Mouse (Mus musculus) MEL (cell line): ENCODE data around the gene Tmem251. TPM values are rescaled to one million over a fixed set of nuclear protein-coding genes. Genes with fewer than 3 reads are reported as not detected.

Experiments
- DNase-seq: peaks from one replicate; pipeline ENCODE4 v3.0.0; 2011; ENCODE audit warnings: low read depth, low spot score
- H3K27ac ChIP-seq: 2 replicates; pipeline ENCODE4 v1.5.1; 2012; ENCODE audit warnings: low read depth, mild to moderate bottlenecking, control low read depth, low read length, moderate library complexity; ENCODE audit not compliant: control insufficient read depth
- H3K27me3 ChIP-seq, 2 experiments: fragments of 150-350 bp in 1 of 2; sonication (generic) in 1 of 2; 2 replicates each; pipeline ENCODE4 v1.6.1; 2012; ENCODE audit warnings: low read length in 2 of 2, mild to moderate bottlenecking in 2 of 2, improper control_type of control experiment in 1 of 2, moderate library complexity in 1 of 2; ENCODE audit not compliant: insufficient read depth in 2 of 2, control insufficient read depth in 1 of 2
- H3K36me3 ChIP-seq, 2 experiments: 2 replicates each; pipeline ENCODE4 v1.6.1; 2012 to 2014; ENCODE audit warnings: low read length in 2 of 2, improper control_type of control experiment in 1 of 2, inconsistent platforms in 1 of 2, mild to moderate bottlenecking in 1 of 2; ENCODE audit not compliant: insufficient read depth in 2 of 2, control insufficient read depth in 1 of 2
- H3K4me1 ChIP-seq, 2 experiments: fragments of 150-350 bp in 1 of 2; sonication (generic) in 1 of 2; 2 replicates each; pipeline ENCODE4 v1.6.1; 2012; ENCODE audit warnings: low read length in 2 of 2, improper control_type of control experiment in 1 of 2, mild to moderate bottlenecking in 1 of 2; ENCODE audit not compliant: insufficient read depth in 2 of 2, control insufficient read depth in 1 of 2
- H3K4me3 ChIP-seq, 2 experiments: fragments of 150-350 bp in 1 of 2; sonication (generic) in 1 of 2; 2 replicates each; pipeline ENCODE4 v1.5.1; 2012; ENCODE audit warnings: low read depth in 2 of 2, low read length in 2 of 2, mild to moderate bottlenecking in 2 of 2, moderate library complexity in 2 of 2, control low read depth in 1 of 2, improper control_type of control experiment in 1 of 2; ENCODE audit not compliant: control insufficient read depth in 1 of 2, insufficient read depth in 1 of 2
- H3K79me2 ChIP-seq: 2 replicates; pipeline ENCODE4 v1.6.1; 2012; ENCODE audit warnings: mild to moderate bottlenecking, low read length, moderate library complexity; ENCODE audit not compliant: control insufficient read depth, poor library complexity, insufficient read depth
- H3K9ac ChIP-seq: 2 replicates; pipeline ENCODE4 v1.6.1; 2012; ENCODE audit warnings: low read depth, mild to moderate bottlenecking, control low read depth, low read length, moderate library complexity; ENCODE audit not compliant: control insufficient read depth, poor library complexity, severe bottlenecking
- H3K9me3 ChIP-seq: fragments of 150-350 bp; sonication (generic); replicated peaks from 2 replicates; pipeline ENCODE4 v1.6.1; 2012; ENCODE audit warnings: mild to moderate bottlenecking, low read length, improper control_type of control experiment, moderate library complexity; ENCODE audit not compliant: insufficient read depth
- BHLHE40 ChIP-seq: IDR thresholded peaks from 2 replicates; pipeline ENCODE4 v1.6.1; 2012; ENCODE audit warnings: low read depth, mild to moderate bottlenecking, inconsistent platforms, low read length, improper control_type of control experiment, borderline replicate concordance
- CHD1 ChIP-seq: IDR thresholded peaks from 2 replicates; pipeline ENCODE4 v1.6.1; 2012; ENCODE audit warnings: low read depth, mild to moderate bottlenecking, inconsistent platforms, low read length, improper control_type of control experiment
- CTCF ChIP-seq, 3 experiments: IDR thresholded peaks in 2 of 3; conservative IDR thresholded peaks in 1 of 3; 2 replicates each; pipeline ENCODE4 v1.5.1; 2011 to 2012; ENCODE audit warnings: low read length in 3 of 3, low read depth in 2 of 3, mild to moderate bottlenecking in 2 of 3, improper control_type of control experiment in 1 of 3, inconsistent platforms in 1 of 3, mixed read lengths in 1 of 3, moderate library complexity in 1 of 3; ENCODE audit not compliant: control insufficient read depth in 1 of 3, insufficient read depth in 1 of 3, poor library complexity in 1 of 3, severe bottlenecking in 1 of 3
- E2F4 ChIP-seq: IDR thresholded peaks from 2 replicates; pipeline ENCODE4 v1.6.1; 2011; ENCODE audit warnings: low read depth, low read length, improper control_type of control experiment, borderline replicate concordance
- ELF1 ChIP-seq: IDR thresholded peaks from 2 replicates; pipeline ENCODE4 v1.6.1; 2014; ENCODE audit warnings: low read depth, mild to moderate bottlenecking, inconsistent platforms, low read length, improper control_type of control experiment, moderate library complexity
- GATA1 ChIP-seq: IDR thresholded peaks from 2 replicates; pipeline ENCODE4 v1.6.1; 2011; ENCODE audit warnings: low read depth, low read length, improper control_type of control experiment
- KAT2A ChIP-seq: conservative IDR thresholded peaks from 2 replicates; pipeline ENCODE4 v1.6.1; 2012; ENCODE audit warnings: low read depth, low read length, improper control_type of control experiment, inconsistent platforms
- MAFK ChIP-seq: IDR thresholded peaks from 2 replicates; pipeline ENCODE4 v1.6.1; 2011; ENCODE audit warnings: low read depth, mild to moderate bottlenecking, low read length, improper control_type of control experiment, borderline replicate concordance
- MAX ChIP-seq: IDR thresholded peaks from 2 replicates; pipeline ENCODE4 v1.6.1; 2011; ENCODE audit warnings: low read length, improper control_type of control experiment
- MAZ ChIP-seq: IDR thresholded peaks from 2 replicates; pipeline ENCODE4 v1.6.1; 2012; ENCODE audit warnings: low read depth, mild to moderate bottlenecking, inconsistent platforms, low read length, improper control_type of control experiment
- MXI1 ChIP-seq: IDR thresholded peaks from 2 replicates; pipeline ENCODE4 v1.6.1; 2011; ENCODE audit warnings: mild to moderate bottlenecking, low read depth, low read length, improper control_type of control experiment
- NELFE ChIP-seq: IDR thresholded peaks from 2 replicates; pipeline ENCODE4 v1.6.1; 2011; ENCODE audit warnings: low read depth, low read length, improper control_type of control experiment
- NRF1 ChIP-seq: IDR thresholded peaks from 2 replicates; pipeline ENCODE4 v1.6.1; 2014; ENCODE audit warnings: low read depth, mild to moderate bottlenecking, inconsistent platforms, low read length, improper control_type of control experiment, moderate library complexity; ENCODE audit not compliant: poor library complexity, insufficient read depth, severe bottlenecking
- POLR2AphosphoS2 ChIP-seq: IDR thresholded peaks from 2 replicates; pipeline ENCODE4 v1.6.1; 2011; ENCODE audit warnings: low read length, improper control_type of control experiment
- RAD21 ChIP-seq: IDR thresholded peaks from 2 replicates; pipeline ENCODE4 v1.6.1; 2011; ENCODE audit warnings: mild to moderate bottlenecking, low read depth, low read length, improper control_type of control experiment
- TAL1 ChIP-seq: IDR thresholded peaks from 2 replicates; pipeline ENCODE4 v1.6.1; 2012; ENCODE audit warnings: mild to moderate bottlenecking, inconsistent platforms, low read length, moderate library complexity, mixed read lengths
- UBTF ChIP-seq: IDR thresholded peaks from 2 replicates; pipeline ENCODE4 v1.6.1; 2012; ENCODE audit warnings: low read depth, mild to moderate bottlenecking, inconsistent platforms, low read length, improper control_type of control experiment, moderate library complexity, borderline replicate concordance; ENCODE audit not compliant: insufficient read depth
- ZKSCAN1 ChIP-seq: IDR thresholded peaks from 2 replicates; pipeline ENCODE4 v1.6.1; 2012; ENCODE audit warnings: low read depth, mild to moderate bottlenecking, inconsistent platforms, low read length, improper control_type of control experiment, moderate library complexity
- ZMIZ1 ChIP-seq: IDR thresholded peaks from 2 replicates; pipeline ENCODE4 v1.6.1; 2012; ENCODE audit warnings: low read depth, mild to moderate bottlenecking, inconsistent platforms, low read length, improper control_type of control experiment, moderate library complexity
- ZNF384 ChIP-seq: IDR thresholded peaks from 2 replicates; pipeline ENCODE4 v1.6.1; 2012; ENCODE audit warnings: low read depth, mild to moderate bottlenecking, inconsistent platforms, low read length, improper control_type of control experiment
- polyA plus RNA-seq, 2 experiments: library from polyadenylated mRNA; stranded (reverse) in 1 of 2; unstranded in 1 of 2; fragments of >175 nt in 1 of 2; fragments of >200 nt in 1 of 2; gene quantifications; 2 replicates each; pipeline versions ENCODE4 v1.2.1 to v1.2.4; 2012; ENCODE audit warnings: low replicate concordance in 2 of 2, low read depth in 1 of 2; ENCODE audit not compliant: insufficient read length in 2 of 2, insufficient read depth in 1 of 2, missing spikeins in 1 of 2
- total RNA-seq: library from RNA; depleted of rRNA; stranded (reverse); fragments of 300-350 nt; gene quantifications from 2 replicates; pipeline ENCODE4 v1.2.3, GENCODE M21; 2012

The Tmem251 gene
- total and polyA plus RNA-seq, 3 experiments, result 9.0 to 57.5 (median 11.4) TPM

- H3K79me2 ChIP-seq, result peaks cover 14% of the 10 kb centered on the region
- peaks cover 0 to 4% of the 10 kb centered on the region in 2 experiments; a peak in 2 of 4 replicates for H3K4me1 ChIP-seq
- H3K9me3 ChIP-seq, result no peaks in the 10 kb centered on the region
- peaks cover 9 to 21% of the 10 kb centered on the region in 2 experiments for H3K36me3 ChIP-seq
- no peak for DNase-seq
- no peaks in the 10 kb centered on the region for H3K27me3 ChIP-seq
- no peak for TF ChIP-seq MAFK
- TF ChIP-seq ZMIZ1, result no peak
- no peak for TF ChIP-seq NRF1
- TF ChIP-seq ZNF384, result no peak
- no peak for TF ChIP-seq ELF1
- no peak for TF ChIP-seq KAT2A
- no peak for TF ChIP-seq ZKSCAN1
- no peak for TF ChIP-seq RAD21
- no peak for TF ChIP-seq MAZ
- no peak for TF ChIP-seq BHLHE40
- TF ChIP-seq TAL1, result no peak
- TF ChIP-seq E2F4, result no peak
- TF ChIP-seq UBTF, result no peak
- TF ChIP-seq NELFE, result no peak
- TF ChIP-seq CHD1, result no peak
- TF ChIP-seq GATA1, result no peak
- no peak for TF ChIP-seq POLR2AphosphoS2
- no peak for TF ChIP-seq MXI1
- no peak for TF ChIP-seq MAX
- H3K9ac ChIP-seq, result no peak overlapping the region
- H3K4me3 ChIP-seq, result no peak overlapping the region
- H3K27ac ChIP-seq, result no peak overlapping the region
These were observed 20.1 kb downstream of the Tmem251 start for GRCm38 (mm10) chr12:102763696-102764095.

GRCm38 (mm10) chr12:102769000-102769399 lies 25.4 kb downstream of the Tmem251 start:
- TF ChIP-seq CHD1, result no peak
- TF ChIP-seq MAZ, result no peak
- peak; percentile 6; the same call in 1 of the 2 replicates for TF ChIP-seq RAD21
- TF ChIP-seq CTCF (IDR thresholded peaks at IDR 0.05 in 2 of 3, conservative IDR thresholded peaks at IDR 0.05 in 1 of 3; ENCODE audit: control insufficient read depth in 1 of 3, insufficient read depth in 1 of 3, low read depth in 2 of 3, low read length in 3 of 3, poor library complexity in 1 of 3, severe bottlenecking in 1 of 3), result peak in 2 of 3 experiments; percentile 11 to 39; a peak in 2 of 6 replicates
- no peaks in the 10 kb centered on the region for H3K4me1 ChIP-seq
- peaks cover 0 to 39% of the 10 kb centered on the region in 2 experiments; a peak in 2 of 4 replicates for H3K36me3 ChIP-seq
- no peak overlapping the region for H3K9ac ChIP-seq
- H3K27ac ChIP-seq, result no peak overlapping the region
- no peaks in the 10 kb centered on the region for H3K79me2 ChIP-seq
- no peaks in the 10 kb centered on the region for H3K9me3 ChIP-seq
- H3K27me3 ChIP-seq, result no peaks in the 10 kb centered on the region
- no peak overlapping the region for H3K4me3 ChIP-seq
- DNase-seq, result no peak
